Mouse (Mus musculus): ENCODE measurements around the gene Gm44596. TPM values are rescaled to one million over a fixed set of nuclear protein-coding genes. Genes with fewer than 3 reads are reported as not detected.

Gm44596 gene
- total RNA-seq, 1 experiment from 2014 or later, result not detected

DNA sequence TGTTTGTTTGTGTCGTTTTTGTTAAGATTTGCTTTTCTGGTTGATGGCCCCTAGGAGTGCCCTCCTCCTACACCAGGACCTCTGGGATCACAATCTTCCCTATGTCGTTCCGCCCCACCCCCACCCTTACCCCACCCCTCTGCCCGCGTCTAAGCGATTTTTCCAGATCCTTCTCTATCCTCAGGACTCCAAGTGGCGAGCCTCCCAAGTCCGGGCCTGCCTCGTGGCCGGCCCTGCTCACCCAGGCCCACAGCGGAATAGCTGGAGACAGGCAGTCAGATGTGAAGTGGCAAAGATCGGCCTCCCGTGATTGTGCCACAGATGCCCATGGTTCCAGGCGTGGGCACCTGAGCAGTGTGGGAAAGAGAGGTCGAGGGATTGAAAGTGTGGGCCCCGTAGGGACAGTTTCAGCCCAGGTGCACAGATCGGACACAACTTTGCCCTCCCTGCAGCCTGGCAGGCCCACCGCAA is 63.6 kb downstream of the Gm44596 start:
- no peak for ATAC-seq (replicated peaks in 1 of 2; ENCODE audit: insufficient read depth in 1 of 2, low FRiP score in 2 of 2, low TSS enrichment in 1 of 2, low read depth in 1 of 2, poor library complexity in 2 of 2, severe bottlenecking in 2 of 2)

DNA sequence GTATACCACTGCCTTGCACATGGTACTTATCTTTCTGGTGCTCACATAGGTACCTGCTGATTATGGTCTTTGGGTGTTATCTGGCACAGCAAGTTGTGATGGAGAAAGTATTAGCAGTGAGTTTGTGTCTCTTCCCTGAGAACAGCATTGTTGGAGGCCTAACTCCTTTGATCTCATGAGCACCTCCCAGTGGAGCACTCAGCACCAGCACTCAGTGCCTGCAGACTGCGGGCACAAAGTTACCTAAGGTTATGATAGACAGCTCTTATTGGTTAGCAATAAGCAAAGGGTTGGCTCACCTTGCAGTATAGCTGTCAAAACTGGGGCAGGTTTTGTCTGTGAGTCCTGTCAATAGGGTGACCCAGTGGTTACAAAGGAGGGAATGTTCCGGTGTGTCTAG is 64.9 kb downstream of the Gm44596 start:
- 0 out of 4 replicates have a peak, but pooled peaks of 1 of the 2 experiments have one; percentile 16 for ATAC-seq (replicated peaks in 1 of 2; ENCODE audit: insufficient read depth in 1 of 2, low FRiP score in 2 of 2, low TSS enrichment in 1 of 2, low read depth in 1 of 2, poor library complexity in 2 of 2, severe bottlenecking in 2 of 2)

DNA sequence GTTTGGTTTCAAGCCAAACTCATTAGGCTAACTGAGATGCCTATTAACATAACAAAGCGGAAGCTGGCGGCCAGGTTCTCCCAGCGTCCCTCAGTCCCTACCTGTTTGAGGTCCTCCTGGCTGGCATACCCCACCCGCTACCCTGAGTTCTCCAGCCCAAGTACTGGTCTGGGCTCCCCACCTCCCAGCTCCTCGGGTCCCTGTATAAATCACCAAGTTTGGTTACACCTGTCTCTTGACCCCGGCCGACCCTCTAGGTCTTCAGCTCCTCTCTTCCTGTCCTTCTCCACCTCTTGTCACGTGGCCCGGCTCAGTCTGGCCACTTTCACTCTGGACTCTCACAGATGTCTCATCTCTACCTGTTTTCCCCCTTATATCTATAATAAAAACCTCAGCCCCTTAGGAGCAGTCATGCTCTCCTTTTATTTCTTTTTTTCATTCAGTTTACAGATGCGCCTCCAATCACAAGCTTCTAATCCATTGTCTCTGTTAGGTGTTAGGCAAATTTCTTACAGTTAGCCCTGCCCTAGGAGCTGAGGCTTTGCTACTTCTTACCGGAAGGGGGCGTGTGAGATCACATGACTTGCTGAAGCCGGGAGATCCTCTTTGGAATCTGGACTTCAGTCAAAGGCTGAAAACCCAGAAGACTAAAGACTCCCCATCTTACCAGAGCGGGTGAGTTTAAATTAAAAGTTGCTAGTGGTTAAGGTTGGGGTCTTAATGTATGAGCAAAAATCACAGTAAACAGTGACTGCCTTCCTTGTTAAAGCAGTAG is 70.6 kb downstream of the Gm44596 start:
- ATAC-seq (replicated peaks in 1 of 2; ENCODE audit: insufficient read depth in 1 of 2, low FRiP score in 2 of 2, low TSS enrichment in 1 of 2, low read depth in 1 of 2, poor library complexity in 2 of 2, severe bottlenecking in 2 of 2), result peak; percentile 72 to 74; a peak in 3 of 4 replicates

DNA sequence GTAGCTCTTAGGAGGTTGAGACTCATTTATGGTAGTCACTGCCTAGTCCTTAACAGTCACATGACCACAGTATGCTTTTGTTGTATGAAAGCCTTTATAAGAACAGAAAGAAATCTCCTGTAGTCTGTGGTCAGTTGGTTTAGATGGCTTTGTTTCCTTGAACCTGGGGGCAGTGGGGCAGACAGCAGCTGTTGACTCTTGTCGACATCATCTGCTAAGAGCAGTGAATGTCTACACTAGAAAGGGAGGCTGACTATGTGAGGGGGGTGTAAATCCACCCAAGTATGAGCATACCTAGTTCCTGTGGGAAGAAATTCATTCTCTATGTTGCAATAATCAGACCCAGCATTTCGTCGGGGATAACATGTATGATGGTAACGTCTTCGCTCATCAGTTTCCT is 71.8 kb downstream of the Gm44596 start:
- no peak for ATAC-seq (replicated peaks in 1 of 2; ENCODE audit: insufficient read depth in 1 of 2, low FRiP score in 2 of 2, low TSS enrichment in 1 of 2, low read depth in 1 of 2, poor library complexity in 2 of 2, severe bottlenecking in 2 of 2)

DNA sequence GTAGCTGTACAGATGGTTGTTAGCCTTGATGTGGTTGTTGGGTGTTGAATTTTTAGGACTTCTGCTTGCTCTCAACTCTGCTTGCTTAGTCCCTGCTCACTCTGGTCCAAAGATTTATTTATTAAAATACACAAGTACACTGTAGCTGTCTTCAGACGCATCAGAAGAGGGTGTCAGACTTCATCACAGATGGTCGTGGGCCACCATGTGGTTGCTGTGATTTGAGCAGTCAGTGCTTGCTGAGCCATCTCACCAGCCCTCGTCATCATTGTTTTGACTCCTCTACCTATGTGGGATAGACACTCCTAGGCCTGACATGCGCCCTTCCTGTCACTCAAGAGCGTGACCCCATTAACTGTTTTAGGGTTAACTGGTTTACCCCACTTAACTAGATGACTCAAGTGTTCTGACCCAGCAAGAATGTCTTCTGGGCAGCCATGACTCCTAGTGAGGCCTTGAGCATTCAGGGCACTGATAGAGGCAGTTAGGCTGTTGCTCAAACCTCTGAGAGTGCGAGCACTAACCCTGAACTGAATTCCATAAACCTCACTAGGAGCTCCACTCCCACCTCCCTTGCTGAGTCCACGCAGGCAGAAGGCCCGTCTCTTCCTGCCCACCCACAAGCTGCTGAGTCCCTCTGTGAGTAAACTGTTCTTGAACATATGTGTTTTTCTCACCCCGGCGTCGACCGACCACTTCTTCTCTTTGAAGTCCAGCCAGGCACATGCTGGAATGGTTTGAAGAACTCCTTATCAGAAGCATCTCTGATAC is 80.7 kb downstream of the Gm44596 start:
- no peak for ATAC-seq (replicated peaks in 1 of 2; ENCODE audit: insufficient read depth in 1 of 2, low FRiP score in 2 of 2, low TSS enrichment in 1 of 2, low read depth in 1 of 2, poor library complexity in 2 of 2, severe bottlenecking in 2 of 2)

Other genes starting within 250 kb of the Gm44596 start
- gene Tspan9, start 231.9 kb upstream of the Gm44596 start, total RNA-seq (2017), result 2.5 and 14.3 TPM in 2 replicates
- gene Tead4, start 74.7 kb upstream of the Gm44596 start, total RNA-seq (2017), result not detected in 2 replicates
- gene Tulp3, start 19.7 kb upstream of the Gm44596 start, total RNA-seq (2017), result 0.56 and 1.5 TPM in 2 replicates
- 49.2 and 50.2 TPM in 2 replicates for gene Rhno1, start 12.6 kb upstream of the Gm44596 start, total RNA-seq (2017)
- 11.6 and 15.2 TPM in 2 replicates for gene Foxm1, start 12.5 kb upstream of the Gm44596 start, total RNA-seq (2017)
- not detected in 2 replicates for gene Tex52, start within 50 bp of the Gm44596 start, total RNA-seq (2017)
- gene Nrip2, start 23.8 kb downstream of the Gm44596 start, total RNA-seq (2017), result not detected in 2 replicates
- gene Itfg2, start 49.4 kb downstream of the Gm44596 start, total RNA-seq (2017), result 32.2 and 51.9 TPM in 2 replicates
- gene Fkbp4, start 63.2 kb downstream of the Gm44596 start, total RNA-seq (2017), result 211 and 308 TPM in 2 replicates
- not detected in 2 replicates for gene Pzp, start 151.2 kb downstream of the Gm44596 start, total RNA-seq (2017)
- gene A2ml1, start 206.1 kb downstream of the Gm44596 start, total RNA-seq (2017), result not detected in 2 replicates
- gene Klrb1a, start 248.0 kb downstream of the Gm44596 start, total RNA-seq (2017), result 3.1 TPM in 1 of 2 replicates, not detected in the other

Measured in hematopoietic stem cell, adult 5-6 weeks (primary cell).